Mouse (Mus musculus): ENCODE measurements at regions not wholly inside any gene's neighbourhood (a gene's known extent, or its start where the extent isn't known, plus 50 kb on each side); places are given as distances from the start of the nearest gene placed in this dataset.
"Not testable (repeated sequence)": the region's sequence is repeated elsewhere in the genome, so short reads cannot be mapped to it uniquely, and the experiment has no call there.

DNA sequence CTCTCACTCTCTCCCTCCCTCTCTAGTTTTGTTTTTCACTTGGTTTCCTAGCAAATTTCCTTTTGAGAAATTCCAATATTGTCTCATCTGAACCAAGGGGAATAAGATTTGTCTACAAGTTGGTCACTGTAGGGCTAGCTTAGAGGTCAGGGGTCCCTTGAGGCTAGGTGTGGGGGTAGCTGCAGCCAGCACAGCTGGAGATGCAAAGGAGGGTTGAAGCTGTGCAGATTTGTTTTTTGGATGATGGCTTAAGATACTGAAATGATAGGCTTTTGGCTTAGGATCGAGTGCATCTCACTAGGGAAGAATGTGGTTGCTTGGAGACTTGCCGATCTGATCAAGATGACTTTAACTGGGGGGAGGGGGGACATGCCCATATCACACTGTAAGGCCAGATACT, 88.3 kb upstream of the Tmem28 start:
- no peak for DNase-seq (ENCODE audit: low spot score in 2 of 2)

DNA sequence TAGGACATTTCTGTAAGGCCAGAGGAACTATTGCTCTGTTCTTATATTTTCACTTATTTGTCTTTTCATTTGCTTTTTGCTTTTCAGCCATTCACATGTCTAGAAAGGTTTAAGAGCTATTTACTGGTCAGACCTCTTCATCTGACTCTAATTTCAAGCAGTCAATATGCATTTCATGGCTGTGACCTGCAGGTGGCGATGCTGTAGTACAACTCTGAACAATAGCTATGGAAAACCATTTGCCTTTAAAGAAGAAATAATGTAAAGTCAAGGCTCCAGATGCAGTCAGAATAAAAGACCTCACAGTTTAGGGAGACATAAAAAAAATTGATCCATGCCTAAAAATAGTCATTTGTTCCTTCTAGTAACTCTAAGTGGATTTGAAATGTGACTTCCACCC, 95.7 kb upstream of the Tmem28 start:
- DNase-seq (ENCODE audit: low spot score in 2 of 2), result peak; percentile 13 to 18

DNA sequence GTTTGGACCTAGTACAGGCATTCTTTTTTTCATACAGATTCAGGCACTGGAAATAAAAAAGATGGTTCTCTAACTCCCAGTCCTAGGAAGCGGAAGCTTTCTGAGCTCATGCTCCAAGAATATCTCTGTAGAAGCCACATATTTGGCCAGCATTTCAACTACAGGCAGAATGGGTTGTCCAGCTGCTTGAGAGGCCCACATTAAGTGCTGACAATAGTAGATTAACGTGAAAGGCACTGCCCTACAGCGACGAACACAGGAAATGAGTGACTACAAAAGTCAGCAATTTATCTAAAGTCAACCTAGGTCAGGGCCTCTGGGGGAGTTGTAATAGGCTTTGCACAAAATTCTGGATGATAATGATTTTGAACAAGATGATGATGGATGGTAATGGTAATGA, 125.5 kb upstream of the Tmem28 start:
- no peak for DNase-seq (ENCODE audit: low spot score in 2 of 2)

DNA sequence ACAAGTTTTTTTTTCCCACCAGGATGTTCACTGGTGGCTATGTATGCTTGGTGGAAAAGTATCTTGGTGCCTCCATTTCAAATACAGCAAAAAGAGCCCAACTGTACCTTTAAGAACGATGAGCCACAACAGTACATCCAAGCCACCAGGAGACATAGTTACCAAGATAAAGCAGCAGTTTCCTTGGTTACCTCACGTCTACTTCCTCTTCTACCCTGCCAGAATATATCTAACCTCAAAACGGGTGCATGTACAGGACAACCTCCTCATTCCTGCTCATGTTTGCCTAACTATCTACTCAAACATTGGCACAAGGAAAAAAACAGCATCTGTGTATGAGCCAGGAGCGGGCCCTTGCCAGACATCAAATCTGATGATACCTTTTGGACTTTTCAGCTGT, 129.8 kb upstream of the Tmem28 start:
- DNase-seq (ENCODE audit: low spot score in 2 of 2), result peak in 1 of 2 experiments; percentile 3

DNA sequence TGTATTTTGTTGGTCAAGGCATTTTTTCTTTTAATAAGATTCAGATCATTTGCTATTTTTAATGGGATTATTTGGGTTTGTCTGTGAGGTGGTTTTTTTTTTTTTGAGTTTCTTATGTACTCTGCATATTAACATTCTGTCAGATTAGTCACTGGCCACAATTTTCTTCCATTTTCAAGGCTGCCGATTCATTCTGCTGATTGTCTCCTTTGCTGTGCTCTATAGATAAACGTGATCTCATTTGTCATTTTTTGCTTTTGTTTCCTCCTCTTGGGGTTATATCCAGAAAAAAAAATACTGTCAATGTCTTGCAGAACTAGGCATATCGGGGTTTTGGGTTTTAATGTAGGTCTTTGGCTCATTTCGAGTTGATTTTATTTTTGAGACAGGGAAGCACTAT, 131.1 kb upstream of the Tmem28 start:
- no peak for DNase-seq (ENCODE audit: low spot score in 2 of 2)

DNA sequence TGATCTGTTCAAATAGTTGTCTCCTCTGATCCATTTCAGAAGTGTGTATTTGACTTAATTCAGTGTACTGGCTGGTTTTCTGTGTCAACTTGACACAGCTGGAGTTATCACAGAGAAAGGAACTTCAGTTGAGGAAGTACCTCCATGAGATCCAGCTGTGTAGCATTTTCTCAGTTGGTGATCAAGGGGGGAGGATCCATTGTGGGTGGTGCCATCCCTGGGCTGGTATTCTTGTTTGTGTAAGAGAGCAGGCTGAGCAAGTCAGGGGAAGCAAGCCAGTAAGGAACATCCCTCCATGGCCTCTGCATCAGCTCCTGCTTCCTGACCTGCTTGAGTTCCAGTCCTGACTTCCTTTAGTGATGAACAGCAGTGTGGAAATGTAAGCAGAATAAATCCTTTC, 138.3 kb upstream of the Tmem28 start:
- not testable (repeated sequence) for DNase-seq (ENCODE audit: low spot score in 2 of 2)

DNA sequence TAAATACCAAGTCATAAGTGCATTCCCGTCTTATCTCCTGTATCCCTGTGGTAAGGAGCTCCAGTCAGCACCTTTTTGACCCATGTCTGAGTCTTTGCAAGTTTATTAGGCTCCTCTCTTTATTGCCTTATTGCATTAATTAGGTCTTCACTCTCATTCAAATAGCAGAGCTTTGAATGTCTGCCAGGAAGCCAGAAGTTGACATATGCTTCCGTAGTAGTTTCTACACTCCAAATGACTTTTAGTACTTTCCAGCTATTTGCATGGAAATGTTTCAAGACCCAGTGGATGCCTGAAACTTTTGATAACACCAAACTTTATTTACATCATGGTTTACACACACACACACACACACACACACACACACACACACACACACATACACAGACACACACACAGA, 153.2 kb upstream of the Tmem28 start:
- no peak for DNase-seq (ENCODE audit: low spot score in 2 of 2)

DNA sequence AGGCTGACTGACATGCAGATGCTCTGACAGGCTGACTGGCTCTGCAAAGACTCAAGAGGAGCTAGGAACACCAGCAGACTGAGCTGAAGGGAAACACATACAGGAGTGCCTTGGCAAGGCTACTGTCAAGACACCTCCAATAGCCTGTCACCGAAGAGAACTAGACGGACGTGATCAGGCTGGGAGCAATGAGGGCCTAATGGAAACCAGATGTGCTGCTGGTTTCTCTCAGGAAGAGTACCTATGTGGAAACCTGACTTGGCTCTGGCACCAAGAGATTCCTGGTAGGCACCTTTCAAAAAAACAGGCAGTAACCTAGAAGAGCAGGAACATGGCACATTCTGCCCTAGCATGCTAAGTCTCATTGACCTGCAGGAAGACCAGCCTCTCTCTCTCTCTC, 158.3 kb upstream of the Tmem28 start:
- no peak for DNase-seq (ENCODE audit: low spot score in 2 of 2)

DNA sequence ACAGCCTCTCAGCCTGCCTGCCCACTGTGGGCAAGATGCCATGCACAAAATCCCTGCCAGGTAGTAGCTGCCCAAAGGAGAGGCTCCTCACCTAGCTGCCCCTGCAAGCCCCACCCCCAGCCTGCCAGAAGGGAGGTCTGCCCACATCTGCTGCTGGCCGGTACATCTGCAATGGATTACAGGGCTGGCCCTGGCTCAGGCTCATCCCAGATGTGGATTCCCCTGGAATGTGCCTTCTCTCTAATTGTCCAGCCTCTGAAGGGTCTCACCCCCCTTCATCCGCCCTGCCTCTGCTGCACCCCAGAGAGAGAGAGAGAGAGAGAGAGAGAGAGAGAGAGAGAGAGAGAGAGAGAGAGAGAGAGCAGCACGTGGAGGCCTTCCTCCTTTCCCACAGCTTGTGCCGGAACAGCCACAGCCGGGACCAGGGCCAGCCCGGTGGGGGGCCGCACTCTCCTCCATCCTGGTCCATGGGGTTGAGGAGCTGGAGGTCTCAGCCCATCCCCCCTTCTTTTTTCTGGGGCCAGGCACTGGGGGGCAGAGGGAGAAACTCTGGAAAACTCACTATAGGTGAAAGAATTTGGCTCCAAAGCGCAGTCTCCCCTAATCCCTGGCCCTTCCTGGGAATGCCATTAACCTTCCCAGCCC, 161.2 kb upstream of the Tmem28 start:
- no peak for DNase-seq (ENCODE audit: low spot score in 2 of 2)

DNA sequence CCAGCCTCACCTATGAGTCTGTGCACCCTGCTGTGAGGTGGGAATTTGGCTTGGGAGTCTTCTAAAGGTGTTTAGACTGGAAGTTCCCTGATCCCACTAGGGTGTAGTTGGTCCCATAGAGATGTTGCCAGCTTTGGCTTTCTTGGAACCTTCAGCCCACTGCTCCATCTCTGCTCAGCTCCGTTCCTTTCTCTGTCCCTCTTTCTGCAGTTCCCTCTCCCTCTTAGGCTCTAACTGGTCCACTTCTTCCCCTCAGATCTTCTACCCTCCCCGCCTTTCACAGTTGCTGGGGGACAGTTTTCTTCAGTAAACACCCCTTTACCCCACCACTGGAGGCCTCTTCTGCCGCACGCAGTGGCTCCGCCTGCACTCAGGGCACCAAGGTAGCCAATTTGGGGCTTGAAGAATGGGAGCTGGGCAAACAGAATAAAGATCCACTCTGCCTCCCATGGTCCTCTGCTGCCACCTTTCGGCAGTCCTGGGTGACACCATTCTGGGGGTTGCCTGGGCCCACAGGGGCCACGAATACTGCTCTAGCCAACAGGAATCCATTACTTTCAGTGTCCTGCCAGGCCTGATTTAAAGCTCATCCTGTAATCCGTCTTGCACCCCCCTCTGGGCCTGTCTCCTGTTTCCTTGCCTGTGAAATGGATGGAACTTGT, 162.9 kb upstream of the Tmem28 start:
- peak; percentile 53 to 70 for DNase-seq (ENCODE audit: low spot score in 2 of 2)

DNA sequence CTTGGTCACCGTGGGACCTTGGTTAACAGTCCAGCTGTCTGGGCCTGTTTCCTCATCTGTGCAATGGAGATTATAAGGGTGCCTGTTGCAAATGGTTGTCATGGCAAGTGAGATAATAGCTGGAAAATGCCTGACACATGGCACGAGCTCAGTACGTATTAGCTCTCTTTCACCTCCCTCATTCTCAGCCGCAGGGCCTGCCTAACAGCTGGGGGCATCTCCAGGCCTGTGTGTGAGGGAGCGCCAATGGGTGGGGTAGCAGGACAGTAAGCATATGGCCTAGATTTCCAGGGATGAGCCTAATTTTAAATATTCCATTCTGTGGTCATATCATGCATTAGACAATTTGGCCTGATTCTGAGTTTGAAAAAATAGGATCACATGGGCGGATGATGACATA, 163.8 kb upstream of the Tmem28 start:
- no peak for DNase-seq (ENCODE audit: low spot score in 2 of 2)

DNA sequence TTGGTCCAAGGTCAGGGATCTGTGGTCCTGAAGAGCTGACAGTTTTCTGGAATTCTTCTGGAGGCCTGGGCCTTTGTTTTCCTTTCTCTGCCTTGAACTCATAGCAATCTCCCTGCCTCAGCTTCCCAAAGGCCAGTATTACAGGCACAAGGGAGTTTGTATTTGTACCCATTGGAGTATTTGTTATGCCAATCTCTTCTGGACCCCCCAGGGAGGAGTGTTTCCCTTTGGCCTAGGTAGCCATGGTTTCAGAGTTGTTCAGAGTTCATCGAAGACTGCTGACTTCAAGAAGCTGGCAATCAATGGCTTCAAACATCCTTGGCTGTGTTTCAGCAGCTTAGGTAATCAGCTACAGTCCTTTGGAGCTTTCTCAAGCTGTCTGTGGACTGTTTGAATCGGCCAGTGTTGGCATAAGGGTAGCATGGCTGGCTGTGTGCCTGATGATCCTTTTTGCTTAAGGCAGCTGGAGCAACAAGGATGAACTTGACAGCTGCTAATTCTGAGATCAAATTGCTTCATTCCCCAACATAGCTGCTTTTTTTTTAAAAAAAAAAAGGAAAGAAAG, 161.2 kb upstream of the Pja1 start:
- DNase-seq (ENCODE audit: low spot score in 2 of 2), result no peak

DNA sequence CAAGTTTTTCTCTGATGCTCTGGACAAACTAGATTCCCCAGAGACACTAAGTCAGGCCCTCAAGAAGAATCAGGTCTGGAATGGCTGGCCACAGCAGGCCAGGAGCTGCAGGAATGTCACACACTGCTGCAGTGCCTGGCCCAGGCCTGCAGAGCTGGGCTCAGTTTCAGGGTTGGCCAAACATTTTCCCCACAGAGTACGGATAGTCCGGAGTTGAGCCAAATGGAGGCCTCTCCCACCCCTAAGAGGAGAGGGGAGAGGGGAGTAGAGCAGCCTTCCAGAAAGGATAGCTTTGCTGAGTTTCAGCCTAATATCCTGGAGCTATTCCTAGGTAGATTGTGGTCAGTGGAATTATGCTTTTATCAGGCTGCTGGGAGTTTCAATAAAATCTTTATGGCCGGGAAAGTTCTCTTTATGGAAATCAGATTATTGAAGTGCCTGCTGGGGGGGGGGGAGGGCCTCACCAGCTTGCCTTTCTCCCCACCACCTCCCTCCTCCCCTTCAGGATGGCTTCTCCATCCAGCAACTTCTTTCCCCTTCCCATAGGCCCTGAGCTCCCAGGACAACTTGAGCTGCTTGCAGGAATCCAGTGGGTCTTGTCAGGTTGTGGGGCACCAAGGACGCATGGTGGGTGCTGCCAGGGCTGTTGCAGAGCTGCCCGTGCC, 153.6 kb upstream of the Pja1 start:
- DNase-seq (ENCODE audit: low spot score in 2 of 2), result no peak

DNA sequence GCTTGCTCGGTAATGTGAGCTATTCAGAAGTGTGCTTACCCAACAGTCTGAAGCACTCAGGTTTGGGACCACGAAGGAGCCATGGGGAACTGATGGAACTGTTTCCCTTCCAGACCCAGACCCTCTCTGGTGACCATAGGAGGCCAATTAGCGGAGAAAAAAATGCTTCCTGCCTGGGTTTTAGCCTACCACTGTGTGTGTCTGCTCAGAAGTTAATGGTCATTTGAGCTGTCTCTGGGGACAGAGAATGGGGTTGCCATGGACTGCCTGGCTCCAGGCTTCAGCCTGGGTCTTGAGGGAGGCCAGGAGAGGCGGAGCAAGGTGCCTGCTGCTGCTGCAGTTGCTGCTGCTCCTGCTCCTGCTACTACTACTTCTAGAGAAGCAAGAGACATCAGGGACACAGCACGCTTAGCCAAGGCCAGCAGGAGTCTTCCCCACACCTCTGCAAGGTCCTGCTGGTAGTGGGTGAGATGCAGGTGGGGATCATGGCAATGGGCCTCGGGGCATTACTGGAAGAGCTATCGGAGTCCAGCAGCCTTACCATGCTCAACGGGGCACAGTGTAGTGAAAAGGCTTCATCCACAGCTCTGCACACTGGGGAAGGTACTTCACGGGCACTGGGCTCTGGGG, 141.2 kb upstream of the Pja1 start:
- no peak for DNase-seq (ENCODE audit: low spot score in 2 of 2)

DNA sequence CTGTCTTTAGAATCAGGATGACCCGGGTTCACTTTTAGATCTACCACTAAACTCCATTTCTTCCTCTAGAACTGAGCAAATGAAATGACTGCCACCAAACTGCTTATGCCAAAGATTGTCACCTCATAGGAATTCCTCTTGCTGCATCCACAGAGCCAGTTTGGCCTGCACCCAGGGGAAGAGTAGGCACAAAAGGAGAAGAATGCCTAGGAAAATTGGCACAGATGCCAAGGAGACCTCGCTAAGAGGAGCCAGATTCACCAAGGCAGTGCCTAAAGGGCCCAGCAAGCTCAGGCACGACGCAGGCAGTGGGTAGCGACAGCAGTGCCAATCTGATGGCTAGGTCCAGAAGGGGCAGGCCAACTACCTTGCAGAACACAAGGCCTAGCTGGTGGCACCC, 139.0 kb upstream of the Pja1 start:
- no peak for DNase-seq (ENCODE audit: low spot score in 2 of 2)

DNA sequence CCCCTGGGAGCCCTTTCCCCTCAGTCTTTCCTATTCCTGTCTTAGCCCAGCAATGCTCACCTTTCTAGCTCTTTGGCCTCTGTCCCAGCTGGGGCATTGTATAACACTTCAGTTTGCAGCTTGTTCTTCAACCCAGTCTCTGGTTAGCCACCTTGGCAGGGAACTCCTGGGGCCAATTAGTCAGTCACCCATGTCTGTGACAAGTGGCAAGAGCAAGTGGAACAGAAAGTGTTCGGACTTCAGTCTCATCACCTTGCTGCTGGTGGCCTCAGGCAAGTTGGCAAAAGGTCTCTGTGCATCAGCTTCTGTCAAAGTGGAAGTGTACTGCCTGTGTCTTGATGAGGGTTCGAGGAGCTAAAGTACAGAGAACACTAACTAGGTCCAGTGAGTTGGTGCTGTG, 138.5 kb upstream of the Pja1 start:
- DNase-seq (ENCODE audit: low spot score in 2 of 2), result no peak

DNA sequence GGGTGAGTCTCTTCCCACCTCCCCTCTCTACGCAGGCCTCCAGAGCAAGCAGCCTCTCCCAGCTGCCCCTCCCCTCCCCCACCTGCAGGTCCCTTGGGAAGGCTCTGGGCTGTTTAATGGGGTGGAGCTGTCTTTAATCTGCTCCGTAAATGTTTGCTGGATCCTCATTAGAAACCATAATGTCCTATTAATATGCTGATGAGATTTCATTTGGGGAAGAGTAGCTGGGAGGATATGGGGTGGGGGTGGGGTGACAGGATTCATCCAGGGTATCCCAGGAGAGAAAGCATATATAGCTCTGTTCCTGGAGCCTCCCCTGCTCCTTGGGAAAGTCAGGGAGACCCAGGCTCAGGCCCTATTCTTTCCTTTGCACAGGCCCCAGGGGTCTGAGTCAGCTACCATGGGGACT, 137.2 kb upstream of the Pja1 start:
- no peak for DNase-seq (ENCODE audit: low spot score in 2 of 2)

DNA sequence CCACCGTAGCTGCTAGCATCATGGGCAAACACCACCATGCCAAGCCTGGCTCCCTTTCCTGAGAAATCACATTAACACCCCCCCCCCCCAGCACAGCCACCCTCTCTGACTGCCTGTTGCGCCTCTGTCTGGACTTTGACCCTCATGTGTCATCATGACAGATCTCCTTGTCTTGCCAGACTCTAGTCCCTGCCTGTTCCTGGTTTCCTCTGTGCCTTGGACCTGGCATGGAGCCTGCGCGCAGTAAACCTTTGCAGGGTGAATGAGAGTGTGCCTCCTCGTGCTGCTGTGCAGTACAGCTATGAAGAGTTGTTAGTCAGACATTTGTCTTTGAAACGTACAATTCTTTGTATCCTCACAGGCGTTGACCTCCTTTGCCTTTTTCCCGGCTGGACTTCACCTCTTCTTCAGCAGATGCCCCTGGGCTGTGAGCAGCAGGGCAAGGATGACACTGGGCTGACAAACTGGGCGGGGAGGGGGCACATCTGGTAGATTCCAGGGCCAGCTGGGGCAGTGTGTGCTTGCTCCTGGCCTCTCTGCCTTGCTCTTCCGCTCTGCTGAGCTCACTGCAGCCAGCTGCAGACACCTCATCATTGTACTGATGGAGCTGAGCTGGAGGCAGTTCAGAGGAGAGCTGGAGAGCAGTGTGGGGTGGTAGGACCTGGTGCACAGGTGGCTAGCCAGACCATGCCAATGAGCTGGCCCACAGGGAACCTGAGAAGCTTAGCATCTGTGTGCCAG, 134.2 kb upstream of the Pja1 start:
- no peak for DNase-seq (ENCODE audit: low spot score in 2 of 2)

DNA sequence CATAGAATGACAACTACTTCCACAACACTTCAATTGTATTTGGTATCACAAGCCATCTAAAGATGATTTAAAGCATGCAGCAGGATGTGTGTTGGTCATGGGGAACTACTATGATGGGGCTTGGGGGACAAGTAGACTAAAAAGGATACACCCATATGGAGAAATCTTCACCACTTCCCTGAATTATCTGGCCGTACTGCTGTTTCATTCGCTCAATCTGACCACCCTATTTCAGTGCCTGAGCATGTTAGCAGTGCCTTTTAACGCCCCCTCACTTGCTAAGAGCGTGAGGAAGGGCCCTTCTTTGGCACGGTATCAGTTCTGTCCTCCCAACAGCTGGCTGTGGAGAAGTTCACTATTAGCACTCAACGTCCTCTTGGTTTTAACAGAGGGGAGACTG, 132.6 kb upstream of the Pja1 start:
- no peak for DNase-seq (ENCODE audit: low spot score in 2 of 2)

DNA sequence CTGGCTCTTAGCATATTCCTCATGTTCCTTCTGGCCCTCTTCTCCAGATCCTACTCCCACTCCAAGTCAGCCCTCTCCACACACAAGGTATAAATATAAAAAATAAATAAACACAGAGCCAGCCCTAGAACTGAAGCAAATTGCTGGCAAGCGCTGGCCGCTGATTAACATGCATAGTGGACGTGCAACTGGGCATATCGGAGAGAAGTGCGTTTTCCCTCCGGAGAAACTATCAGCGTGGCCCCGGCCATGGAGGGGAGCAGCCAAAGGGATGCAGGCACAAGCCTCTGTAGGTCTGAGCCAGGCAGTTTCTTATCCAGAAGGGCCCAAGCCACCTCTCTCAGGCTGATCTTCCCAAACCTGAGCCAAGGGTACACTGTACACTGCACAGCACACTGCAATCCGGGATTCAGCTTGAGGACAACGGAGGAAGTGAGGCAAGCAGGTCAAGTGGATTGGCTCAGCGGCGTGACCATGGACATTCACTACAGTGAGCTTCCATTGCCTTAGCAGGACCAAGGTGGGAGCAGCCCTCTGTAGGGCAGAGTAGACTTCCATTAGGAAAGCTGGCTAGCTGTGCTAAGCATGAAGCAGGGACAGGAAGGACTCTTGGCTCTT, 131.3 kb upstream of the Pja1 start:
- DNase-seq (ENCODE audit: low spot score in 2 of 2), result no peak

DNA sequence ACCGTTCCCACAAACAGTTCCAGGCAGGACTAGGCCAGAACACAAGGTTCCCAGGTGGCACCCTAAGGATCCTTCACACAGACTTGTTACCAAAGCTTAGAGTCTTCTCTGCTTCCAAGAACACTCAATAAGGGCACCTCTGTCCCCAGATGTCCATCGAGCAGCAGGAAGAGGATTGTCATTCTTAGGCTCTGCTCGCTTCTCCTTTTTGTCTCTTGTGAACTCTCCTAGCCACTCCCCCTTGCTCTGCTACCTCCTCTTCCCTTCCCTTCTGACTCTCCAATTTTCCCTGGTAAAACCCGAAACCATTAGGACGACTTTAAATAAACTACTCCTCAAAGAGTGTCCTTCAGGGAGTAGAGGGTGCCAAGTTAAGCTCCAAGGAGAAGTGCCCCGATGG, 124.4 kb upstream of the Pja1 start:
- no peak for DNase-seq (ENCODE audit: low spot score in 2 of 2)
